Mouse (Mus musculus) kidney, postnatal 4 days (tissue): Measurements from ENCODE around the gene Vamp8.

Experiments
- DNase-seq, 2 experiments: peaks; one replicate each; pipeline ENCODE4 v3.0.0; 2021; ENCODE audit warnings: mixed read lengths in 2 of 2

Vamp8 gene

DNA sequence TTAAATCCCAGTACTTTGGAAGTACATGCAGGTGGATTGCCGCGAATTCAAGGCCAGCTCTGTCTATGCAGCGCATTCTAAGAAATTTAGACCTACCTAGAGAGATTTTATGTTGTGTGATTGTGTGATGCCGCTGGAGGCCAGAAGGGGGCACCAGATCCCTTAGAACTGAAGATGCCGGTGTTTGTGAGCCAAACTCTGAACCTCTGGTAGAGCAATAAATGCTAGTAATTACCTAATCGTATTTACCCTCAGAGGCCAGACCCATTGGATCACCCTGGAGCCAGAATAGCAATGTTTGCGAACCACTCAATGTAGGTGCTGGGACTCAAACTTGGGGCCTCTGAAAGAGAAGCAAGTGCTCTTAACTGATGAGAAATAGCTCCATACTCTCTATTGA, 11.4 kb upstream of the Vamp8 start:
- DNase-seq = peak; percentile 87 to 89

DNA sequence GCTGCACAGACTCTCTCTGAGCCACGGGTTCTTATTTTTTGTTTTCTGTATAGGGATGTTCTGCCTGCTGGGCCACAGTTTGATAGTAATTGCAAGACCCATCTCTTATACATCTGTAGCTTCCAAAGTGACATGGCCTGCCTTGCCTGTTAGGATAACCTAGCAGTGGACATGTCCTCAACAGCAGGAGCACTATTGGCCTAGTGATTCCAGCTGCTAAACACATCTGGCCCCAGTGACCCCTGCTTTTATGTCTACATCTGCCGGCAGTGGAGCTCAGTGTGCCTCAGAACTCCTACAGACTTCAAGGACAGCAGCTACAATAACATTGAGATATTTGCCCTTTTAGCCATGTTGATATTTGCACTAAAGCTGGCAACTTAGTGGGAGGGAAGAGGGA, 9.5 kb upstream of the Vamp8 start:
- no peak for DNase-seq

DNA sequence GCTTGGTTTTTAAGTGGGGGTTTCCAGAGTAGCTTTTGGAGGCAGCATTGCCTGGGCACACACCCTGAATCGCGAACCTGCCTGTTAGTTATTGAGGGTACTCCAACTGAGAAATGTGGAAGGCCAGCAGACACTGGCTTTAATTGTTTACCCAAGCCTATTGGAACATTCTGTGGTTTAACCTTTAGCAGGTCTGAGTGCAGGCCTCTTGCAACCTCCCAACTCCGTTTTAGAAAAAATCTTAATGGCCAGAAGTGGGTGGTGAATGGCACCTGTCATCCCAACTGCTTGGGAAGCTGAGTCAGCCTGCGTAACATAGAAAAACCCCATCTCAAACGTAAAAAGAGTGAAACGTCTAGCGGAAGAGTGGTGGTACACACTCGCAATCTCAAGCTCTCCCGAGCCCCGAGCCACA, 6.3 kb upstream of the Vamp8 start:
- no peak for DNase-seq

DNA sequence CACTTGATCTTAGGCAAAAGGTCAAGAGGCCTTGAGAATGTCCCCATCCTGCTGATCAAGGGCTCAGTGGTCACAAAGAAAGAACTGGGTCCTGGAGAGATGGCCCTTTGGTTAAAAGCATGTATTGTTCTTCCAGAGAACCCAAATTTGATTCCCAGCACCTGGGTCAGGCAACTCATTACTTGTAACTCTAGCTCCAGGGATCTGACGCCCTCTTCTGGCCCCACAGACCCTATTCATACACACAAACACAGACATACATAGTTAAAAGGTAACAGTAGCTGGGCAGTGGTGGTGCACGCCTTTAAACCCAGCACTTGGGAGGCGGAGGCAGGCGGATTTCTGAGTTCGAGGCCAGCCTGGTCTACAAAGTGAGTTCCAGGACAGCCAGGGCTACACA, 1.8 kb upstream of the Vamp8 start:
- DNase-seq = no peak

DNA sequence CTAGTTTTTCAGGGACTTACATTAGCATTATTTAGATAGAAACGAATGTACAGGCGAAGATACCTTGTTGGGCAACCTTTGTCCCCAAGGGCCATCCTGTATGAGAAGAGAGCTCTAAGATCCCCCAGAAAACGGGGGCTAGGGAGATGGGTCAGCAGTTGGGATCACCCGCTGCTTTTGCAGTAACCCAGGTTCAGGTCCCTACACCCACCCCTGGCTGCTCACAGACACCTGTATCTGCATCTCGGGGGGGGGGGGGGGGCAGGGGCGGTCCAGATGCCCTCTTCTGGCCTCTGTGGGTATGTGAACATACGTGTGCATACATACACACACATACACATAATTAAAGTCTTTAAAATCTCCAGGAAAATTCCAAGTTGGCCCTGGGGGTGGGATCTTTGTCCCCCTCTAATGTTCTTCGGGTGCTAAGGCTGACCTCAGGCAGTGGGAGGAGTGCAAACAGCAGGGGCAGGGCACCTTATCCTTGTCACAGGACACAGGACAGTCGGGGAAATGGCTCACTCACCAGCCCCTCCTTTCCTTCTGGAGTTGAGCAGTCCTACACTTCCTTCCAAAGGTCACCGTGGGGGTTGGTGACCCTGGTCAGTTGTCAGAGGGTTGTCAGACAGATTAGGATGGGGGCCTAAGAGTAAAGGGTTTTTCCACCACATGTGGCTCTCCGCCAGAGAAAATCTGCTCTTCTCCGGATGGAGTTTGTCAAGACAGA, 455 bp upstream of the Vamp8 start:
- peak; percentile 88 to 93 for DNase-seq

DNA sequence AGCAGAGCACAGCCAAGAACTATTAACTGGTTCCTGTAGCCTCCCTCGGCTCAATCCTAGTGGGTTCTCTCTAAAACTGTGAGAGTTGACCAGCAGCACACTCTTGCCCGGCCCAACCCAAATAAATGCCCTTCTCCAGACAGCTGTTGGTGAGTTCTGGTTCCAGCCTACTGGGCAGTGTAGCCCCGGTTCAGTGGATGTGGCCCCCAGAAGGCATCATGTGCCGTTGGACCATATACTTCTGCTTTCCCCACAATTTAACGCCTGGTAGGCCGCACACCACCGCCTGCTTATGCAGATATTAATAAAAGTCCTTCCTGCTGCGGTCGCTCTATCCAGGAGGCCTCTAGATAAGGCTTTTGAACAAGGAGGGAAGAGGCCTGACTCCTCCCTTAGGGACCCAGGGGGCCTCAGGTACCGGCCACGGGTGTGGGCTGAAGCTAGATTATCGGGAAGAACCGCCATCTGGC, 997 bp downstream of the Vamp8 start:
- DNase-seq = peak; percentile 52 to 68

DNA sequence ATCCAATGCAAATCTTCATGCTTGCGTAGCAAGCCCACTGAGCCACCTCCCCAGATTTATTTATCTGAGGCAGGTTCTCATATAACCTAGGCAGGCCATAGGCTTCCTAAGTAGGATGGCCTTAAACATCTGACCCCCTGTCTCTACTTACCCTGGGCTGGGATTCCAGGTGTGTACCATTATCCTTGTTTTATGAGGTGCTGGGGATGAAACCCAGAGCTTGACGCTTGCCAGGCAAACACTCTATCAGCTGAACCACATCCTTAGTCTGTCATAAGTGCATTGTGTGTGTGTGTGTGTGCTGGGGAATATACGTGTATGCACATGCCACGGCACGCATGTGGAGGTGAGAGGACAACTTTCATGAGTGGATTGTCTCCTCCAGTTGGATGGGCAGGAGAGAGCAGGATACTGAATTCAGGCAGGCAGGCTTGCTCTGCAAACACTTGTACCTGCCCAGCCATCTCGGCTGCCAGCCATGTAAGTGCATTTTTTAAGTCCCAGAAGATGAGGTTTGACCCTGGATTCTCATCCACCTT, 1.6 kb downstream of the Vamp8 start:
- no peak for DNase-seq

DNA sequence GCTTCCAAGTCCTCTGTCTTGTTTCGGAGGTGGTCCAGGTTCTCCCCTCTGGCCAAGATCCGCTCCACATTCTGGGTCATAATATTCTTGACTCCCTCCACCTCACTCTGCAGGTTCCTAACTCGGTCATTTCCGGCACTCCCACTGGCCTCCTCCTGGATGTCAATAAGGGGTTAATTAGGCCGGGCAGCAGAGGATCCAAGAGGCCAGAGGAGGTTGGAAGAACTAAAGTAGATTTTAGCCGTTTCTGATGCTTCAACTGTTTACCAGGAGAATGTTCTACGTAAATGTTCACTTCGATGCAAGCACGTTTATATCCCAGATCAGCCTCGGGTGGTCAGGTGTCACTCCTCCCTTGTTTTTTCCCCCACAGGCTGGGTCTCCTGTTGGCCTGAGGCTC, 2.2 kb downstream of the Vamp8 start:
- DNase-seq = no peak

DNA sequence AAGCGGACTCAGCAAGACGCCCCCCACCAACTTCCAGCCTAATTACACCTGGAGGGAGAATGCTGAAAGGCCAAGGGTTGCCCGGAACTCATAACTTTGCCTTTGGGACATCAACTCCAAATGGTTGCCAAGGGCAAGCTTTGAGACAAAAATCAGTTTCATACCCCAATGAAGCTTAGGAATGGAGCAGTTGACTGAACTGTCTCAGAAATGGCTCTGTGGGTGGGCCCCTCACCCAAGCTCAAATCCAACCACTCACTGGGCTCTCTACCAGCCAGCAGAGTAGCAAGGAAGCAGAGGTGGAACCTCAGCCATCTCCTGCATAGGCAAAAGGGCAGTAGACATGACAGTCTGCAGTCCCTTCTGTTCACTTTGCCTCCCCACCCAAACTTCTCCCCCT, 2.7 kb downstream of the Vamp8 start:
- DNase-seq = no peak

DNA sequence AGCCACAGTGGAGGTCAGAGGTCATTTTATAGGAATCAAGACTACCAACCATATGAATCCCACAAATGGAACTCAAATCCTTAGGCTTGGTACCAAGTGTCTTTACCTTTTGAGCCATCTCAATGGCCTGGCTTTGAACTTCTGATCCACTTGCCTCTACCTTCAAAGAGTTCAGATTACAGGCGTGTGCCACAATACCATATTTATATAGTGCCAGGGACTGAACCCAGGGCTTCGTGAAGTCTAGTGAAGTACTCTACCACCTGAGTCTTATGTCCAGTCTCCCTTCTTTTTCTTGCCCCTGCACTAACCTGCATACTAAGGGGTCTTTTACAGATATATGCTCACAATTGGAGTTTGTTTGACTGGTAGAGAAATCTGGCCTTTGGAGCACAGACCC, 3.9 kb downstream of the Vamp8 start:
- no peak for DNase-seq

DNA sequence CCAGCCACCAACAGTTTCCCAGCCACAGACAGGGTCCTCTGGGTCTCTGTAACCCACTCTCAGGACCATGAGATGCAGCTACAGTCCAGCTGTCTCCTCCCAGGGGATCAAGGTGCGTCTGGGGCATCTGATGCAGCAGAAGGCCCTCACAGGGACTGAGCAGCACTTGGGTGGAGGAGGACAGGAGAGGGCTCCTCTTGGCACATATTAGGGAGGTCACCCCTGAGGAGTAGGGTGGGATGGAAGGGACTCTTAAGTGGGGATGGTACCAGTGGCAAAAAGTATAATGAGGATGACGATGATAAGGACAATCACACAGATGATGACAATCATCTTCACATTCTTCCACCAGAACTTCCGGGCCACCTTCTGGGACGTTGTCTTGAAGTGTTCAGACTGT, 5.2 kb downstream of the Vamp8 start:
- no peak for DNase-seq

DNA sequence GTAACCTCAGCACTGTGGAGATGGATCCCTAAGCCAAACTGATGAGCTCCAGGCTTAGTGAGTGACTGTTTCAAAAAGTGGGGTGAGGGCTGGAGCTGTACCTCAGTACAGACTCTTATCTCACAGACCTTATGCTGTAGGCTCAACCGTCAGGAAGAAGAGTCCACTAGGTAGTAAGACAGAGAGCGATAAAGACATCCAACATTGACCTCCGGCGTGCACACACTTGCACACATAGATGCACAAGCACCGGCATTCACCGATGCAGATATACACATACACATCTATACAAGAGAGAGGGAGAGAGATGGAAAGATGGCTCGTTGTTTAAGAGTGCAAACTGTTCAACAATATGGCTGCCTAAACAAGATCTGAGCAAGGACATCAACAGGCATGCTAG, 6.6 kb downstream of the Vamp8 start:
- DNase-seq = no peak

DNA sequence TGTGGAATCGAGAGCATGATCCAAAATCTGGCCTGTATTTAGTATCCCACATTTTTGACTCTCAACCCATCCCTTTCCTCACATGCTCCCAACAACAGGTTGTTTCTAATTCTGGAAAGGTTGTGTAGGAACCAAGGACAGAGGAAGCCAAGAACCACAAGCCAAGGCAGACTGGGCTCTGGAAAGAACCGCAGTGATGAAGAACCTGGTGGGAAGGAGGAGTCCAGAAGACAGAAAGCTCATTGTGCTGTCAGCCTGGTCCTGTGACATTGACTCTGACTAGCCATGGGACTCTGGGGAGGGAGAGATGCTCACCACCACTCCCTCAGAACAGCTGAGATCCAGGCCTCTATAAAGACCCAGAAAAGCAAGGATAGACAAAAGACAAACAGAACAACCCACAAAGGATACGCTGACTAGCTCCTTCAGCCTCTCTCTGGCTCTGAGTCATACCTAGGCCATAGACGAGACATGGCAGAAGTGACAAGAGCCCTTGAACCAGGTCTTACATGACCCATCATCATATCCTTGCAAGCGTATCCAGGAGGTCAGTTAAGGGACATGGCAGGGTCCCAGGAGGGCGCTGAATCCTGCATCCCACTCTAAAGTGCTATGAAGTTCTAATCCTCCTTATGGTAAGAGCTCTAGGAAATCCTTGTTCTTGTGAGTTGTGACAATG, 7.2 kb downstream of the Vamp8 start:
- DNase-seq = no peak

DNA sequence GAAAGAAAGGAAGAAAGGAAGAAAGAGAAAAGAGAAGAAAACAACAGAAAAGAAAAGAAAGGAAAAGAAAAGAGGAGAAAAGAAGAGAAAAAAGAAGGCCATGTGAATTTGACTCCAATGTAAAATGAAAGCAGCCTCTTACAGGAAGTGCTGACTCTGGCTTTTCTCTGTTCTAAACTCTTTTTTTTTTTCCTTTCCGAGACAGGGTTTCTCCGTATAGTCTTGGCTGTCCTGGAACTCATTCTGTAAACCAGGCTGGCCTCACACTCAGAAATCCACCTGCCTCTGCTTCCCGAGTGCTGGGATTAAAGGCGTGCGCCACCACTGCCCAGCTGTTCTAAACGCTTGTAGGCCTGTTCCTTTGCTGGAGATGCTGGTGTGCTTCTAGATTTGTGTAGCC, 8.0 kb downstream of the Vamp8 start:
- DNase-seq = no peak

DNA sequence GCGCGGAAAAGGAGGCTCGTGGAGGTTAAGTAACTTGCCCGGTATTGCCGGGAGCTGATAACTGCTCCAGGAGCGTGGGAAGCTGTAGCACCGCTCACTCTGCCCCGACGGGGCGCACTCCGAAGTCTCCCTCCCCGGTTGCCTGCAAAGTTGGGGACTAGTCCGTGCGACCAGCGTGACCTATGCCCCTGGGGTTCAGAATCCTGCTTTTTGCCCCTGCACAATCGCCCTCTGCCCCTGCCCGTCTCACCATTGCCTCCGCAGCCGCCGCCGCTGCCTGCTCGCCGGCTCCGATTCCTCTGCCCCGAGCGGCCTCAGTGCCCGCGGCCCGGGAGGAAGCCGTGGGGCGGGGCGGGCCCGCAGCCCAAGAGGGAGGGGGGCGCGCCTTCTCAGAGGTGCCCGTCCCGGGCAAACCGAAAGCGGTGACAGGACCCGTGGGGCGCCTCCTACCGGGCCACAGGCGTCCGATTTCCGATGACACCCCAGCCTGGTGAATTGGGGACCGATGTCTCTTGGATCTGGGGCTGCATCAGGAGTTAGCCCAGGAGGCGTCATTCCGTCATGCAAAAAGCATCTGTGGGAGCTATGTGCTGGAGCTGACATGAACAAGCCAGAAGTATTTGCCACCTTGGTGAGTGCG, 10.3 kb downstream of the Vamp8 start, which contains the start of gene Vamp5:
TSS of gene Vamp5 (minus strand) at position 338 of the 640 bp plus-strand sequence.
- DNase-seq = peak; percentile 84 to 90

DNA sequence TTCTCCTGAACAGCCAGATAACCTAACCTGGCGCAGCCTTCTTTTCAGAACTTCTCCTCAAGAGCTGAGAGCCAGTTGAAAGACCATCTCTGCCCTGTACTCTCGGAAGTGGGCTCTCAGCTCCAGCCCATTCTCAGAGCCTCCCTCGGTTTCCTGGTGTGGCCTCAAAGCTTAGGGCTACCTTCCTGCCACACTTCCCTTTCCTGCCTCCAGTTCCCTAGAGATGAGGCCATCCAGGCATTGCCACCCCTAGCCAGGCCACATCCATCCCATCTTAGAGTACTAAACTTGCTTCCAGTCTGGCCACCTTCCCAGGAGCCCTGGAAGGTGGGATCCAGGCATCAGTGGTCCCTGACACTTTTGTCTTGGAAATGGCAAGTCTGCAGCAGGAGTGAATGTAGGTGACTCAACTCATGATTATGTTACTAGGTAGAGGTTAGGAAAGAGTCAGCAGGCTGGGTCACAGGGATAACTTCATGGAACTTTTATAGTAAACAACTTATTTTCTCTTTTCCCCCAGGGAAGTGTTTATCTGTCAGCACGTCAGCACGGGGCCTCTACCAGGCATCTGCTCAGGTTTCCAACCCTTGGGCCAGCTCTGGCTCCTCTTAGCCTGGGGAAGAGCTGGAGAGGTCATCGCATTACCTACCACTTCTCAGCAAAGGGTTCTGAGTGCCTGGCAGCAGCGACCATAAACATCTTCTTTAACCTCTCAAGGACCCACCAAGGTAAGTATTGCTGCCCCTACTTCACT, 10.9 kb downstream of the Vamp8 start:
- DNase-seq = peak in 1 of 2 experiments; percentile 43

DNA sequence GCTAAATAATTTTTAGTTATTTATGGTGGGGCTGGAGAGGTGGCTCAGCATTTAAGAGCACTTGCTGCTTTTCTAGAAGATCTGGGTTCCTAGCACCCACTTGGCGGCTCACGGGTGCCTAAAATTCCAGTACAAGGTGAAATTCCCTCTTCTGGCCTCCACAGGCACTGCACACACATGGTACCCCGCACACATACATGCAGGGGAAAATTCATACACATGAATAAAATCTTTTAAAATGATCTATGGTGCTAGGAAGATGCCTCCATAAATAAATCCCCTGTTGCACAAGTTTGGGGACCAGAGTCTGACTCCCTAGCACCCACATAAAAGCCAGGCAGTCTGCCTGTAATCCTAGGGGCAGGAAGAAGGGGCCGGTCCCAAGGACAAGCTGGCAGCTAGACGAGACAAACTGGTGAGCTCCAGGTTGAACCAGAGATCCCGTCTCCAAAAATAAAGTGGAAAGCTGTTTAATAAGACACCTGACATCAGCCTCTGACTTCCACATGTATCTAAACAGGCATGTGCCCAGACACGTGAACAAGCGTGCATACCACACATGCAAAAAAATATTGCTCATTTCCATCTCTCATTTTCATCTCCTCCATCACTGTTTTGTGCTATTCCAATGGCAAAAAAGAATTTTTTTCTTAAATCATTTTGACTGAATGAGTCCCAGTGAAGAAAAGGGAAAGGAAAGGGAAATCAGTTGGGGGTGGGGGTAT, 11.8 kb downstream of the Vamp8 start:
- DNase-seq = no peak

DNA sequence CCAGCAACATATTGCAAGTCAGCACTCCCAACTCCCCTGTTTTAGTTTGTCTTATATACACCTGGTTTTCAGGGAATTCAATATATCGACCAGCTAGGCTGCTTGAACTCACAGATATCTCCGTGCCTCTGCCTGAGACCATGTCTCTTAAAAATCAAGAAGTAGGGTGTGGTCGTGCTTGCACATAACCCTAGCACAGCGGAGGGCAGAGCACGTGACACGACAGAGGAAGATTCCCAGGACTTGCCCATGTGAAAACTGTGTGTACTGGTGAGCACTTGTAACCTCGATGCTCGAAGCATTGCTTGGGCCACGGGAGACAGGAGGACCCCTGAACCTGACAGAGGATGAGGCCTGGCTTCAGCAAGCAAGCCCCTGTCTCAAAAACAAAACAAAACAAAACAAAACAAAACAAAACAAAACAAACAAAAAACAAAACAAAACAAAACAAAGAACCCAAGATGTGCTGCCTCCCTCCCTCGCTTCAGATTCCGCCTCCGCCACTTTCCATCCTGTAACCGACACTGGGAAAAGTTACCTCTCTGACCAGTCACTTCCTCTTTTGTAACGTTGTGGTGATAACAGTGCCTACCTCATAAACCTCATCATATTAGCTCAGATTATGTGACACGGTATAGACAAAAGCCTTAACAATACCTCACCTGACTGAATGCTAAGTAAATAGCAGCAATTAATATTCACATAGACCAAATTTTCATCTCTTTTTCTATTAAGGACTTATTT, 15.5 kb downstream of the Vamp8 start:
- no peak for DNase-seq

DNA sequence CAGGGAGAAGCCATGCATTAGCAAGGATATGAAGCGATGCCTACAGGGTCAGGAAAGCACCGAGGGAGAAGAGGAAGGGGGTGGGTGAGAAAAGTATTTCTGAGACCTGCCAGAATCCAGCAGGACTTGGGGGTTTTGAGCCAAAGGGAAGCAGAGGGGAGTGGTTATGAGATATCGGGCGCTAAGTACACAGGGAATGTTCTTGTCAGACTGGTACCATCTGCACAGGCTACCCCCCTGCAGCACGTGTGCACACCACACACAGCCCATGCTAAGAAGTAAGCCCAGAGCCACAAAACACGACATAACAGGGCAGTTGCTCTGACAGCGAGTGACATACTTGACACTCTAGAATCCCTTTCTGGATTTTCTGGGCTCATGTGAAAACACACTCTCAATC, 16.3 kb downstream of the Vamp8 start:
- DNase-seq = no peak

DNA sequence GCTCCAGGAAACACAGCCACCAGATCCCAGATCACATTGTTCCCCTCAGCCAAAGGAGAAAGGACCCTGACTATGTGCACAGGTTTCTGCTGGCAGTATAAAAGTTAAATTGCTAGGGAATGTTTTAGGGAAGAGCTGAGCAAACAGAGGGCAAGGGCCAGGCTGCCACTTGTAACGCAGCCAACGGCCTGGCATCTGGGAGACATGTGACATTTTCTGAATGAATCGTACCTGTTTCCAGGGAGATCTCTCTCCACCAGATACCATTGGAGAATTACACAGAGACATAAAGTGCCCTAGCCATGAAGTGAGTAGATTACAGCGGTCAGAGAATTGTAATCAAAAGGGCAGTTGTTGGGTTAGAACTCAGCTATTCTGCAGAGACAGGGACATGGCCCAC, 17.3 kb downstream of the Vamp8 start:
- DNase-seq = no peak

DNA sequence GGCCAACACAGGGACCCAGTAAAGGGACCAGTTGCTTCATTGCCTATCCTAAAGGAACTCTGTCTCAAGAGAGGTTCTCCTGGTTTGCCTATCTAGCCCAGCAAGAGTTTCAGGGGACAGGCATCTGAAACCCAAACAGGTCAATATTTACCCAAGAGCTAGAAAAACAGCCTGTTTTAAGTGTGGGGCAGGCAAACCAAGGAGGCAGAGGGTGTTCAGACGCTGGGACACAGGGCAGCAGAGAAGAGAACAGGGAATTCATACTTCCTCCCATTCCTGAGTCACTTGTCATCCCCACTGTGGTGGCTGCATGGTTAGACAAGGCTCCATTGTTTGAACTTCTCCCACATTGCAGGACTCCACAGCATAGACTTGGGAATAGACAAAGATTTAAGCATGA, 18.9 kb downstream of the Vamp8 start:
- no peak for DNase-seq

DNA sequence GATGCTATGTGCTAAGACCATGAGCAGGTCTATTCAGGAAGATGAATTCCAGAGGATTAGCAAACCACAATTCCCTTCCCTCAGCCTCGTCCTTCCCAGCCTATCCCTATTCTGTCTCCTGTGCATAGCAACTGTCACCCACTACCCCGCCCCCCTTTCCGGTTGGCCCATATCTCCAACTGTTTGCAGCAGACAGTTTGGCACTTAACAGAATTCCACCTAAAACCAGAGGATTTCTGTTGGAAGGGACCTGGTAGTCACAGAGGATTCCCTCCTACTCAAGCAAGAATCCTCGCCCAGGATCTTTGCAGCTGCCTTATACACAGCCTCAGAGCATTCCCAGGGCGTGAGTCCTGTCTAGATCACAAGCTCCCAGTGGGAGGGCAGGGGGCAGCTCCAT, 19.4 kb downstream of the Vamp8 start:
- DNase-seq = peak in 1 of 2 experiments; percentile 65
